Mouse (Mus musculus) left cerebral cortex, adult 2 months (tissue): ENCODE data around the gene Prkn. TPM values are rescaled to one million over a fixed set of nuclear protein-coding genes. Genes with fewer than 3 reads are reported as not detected.

Experiments used
- DNase-seq, 2 experiments: peaks; one replicate each; pipeline ENCODE4 v3.0.0; 2021 to 2022; ENCODE audit warnings: low spot score in 2 of 2, mixed read lengths in 1 of 2; ENCODE audit errors: extremely low spot score in 1 of 2
- H3K27ac ChIP-seq: fragments of 200-600 bp; 2 replicates; pipeline ENCODE4 v1.8.1; 2022
- H3K4me3 ChIP-seq: fragments of 200-600 bp; 2 replicates; pipeline ENCODE4 v1.8.1; 2022
- CTCF ChIP-seq: fragments of 200-600 bp; IDR thresholded peaks from 2 replicates; pipeline ENCODE4 v1.8.1; 2022; ENCODE audit warnings: antibody characterized with exemption, mild to moderate bottlenecking, moderate library complexity
- intact Hi-C: fragments of 180-260 bp; cut with DNase I; formaldehyde crosslinking; loops from one replicate; pipeline ENCODE4 v1.15.1; 2025
- total RNA-seq, 2 experiments: library from RNA; stranded (reverse); gene quantifications; 2 replicates each; pipeline ENCODE4 v1.2.3; 2021

Prkn gene
- total RNA-seq, 2 experiments from 2014 or later: 17.2 to 18.8 TPM

GRCm38 (mm10) chr17:11514032-11514761, 674.0 kb downstream of the Prkn start:
- H3K27ac ChIP-seq: no peak overlapping the region
- intact Hi-C loops: no loop called here
- H3K4me3 ChIP-seq: no peak overlapping the region
- no peak for DNase-seq
- TF ChIP-seq CTCF: no peak

- Histone ChIP-seq H3K27ac (no peak overlapping the region), H3K4me3 (no peak overlapping the region)
- DNase-seq: no peak
- intact Hi-C loops: no loop called here
- TF ChIP-seq CTCF: no peak
Observed at GRCm38 (mm10) chr17:11515619-11516018, 675.4 kb downstream of the Prkn start.

- no peak for DNase-seq
- no peak for TF ChIP-seq CTCF
- no peak overlapping the region for H3K27ac ChIP-seq
- no peak overlapping the region for H3K4me3 ChIP-seq
- intact Hi-C loops: no loop called here
Observed at GRCm38 (mm10) chr17:11516165-11516564, 676.0 kb downstream of the Prkn start.

GRCm38 (mm10) chr17:11532066-11532465, 691.9 kb downstream of the Prkn start:
- intact Hi-C loops: no loop called here
- no peak overlapping the region for H3K27ac ChIP-seq
- no peak for TF ChIP-seq CTCF
- no peak overlapping the region for H3K4me3 ChIP-seq
- no peak for DNase-seq

- intact Hi-C loops: no loop called here
- DNase-seq: no peak
- Histone ChIP-seq H3K4me3 (no peak overlapping the region), H3K27ac (no peak overlapping the region)
- no peak for TF ChIP-seq CTCF
Observed at GRCm38 (mm10) chr17:11532748-11533147, 692.6 kb downstream of the Prkn start.

- TF ChIP-seq CTCF: no peak
- no peak for DNase-seq
- H3K4me3 ChIP-seq: no peak overlapping the region
- intact Hi-C loops: no loop called here
- H3K27ac ChIP-seq: no peak overlapping the region
Observed at GRCm38 (mm10) chr17:11533835-11534234, 693.7 kb downstream of the Prkn start.

- intact Hi-C loops: no loop called here
- Histone ChIP-seq H3K4me3 (no peak overlapping the region), H3K27ac (no peak overlapping the region)
- no peak for TF ChIP-seq CTCF
- DNase-seq: no peak
Observed at GRCm38 (mm10) chr17:11538826-11539225, 698.6 kb downstream of the Prkn start.

GRCm38 (mm10) chr17:11541928-11542623, 701.9 kb downstream of the Prkn start:
- TF ChIP-seq CTCF: no peak
- H3K4me3 ChIP-seq: no peak overlapping the region
- intact Hi-C loops: no loop called here
- no peak overlapping the region for H3K27ac ChIP-seq
- DNase-seq: no peak

GRCm38 (mm10) chr17:11550562-11550961, 710.4 kb downstream of the Prkn start:
- H3K4me3 ChIP-seq: no peak overlapping the region
- intact Hi-C loops: no loop called here
- no peak overlapping the region for H3K27ac ChIP-seq
- no peak for TF ChIP-seq CTCF
- no peak for DNase-seq

- TF ChIP-seq CTCF: no peak
- intact Hi-C loops: no loop called here
- Histone ChIP-seq H3K4me3 (no peak overlapping the region), H3K27ac (no peak overlapping the region)
- no peak for DNase-seq
Observed at GRCm38 (mm10) chr17:11565681-11566080, 725.5 kb downstream of the Prkn start.

- no peak overlapping the region for H3K27ac ChIP-seq
- intact Hi-C loops: no loop called here
Observed at GRCm38 (mm10) chr17:11570392-11570791, 730.2 kb downstream of the Prkn start.

GRCm38 (mm10) chr17:11573666-11574065, 733.5 kb downstream of the Prkn start:
- no peak for TF ChIP-seq CTCF
- Histone ChIP-seq H3K4me3 (no peak overlapping the region), H3K27ac (peak overlapping the region; percentile 83)

More at GRCm38 (mm10) chr17:11570392-11570791, 730.2 kb downstream of the Prkn start:
- no peak overlapping the region for H3K4me3 ChIP-seq
- TF ChIP-seq CTCF: no peak
- DNase-seq: no peak

More at GRCm38 (mm10) chr17:11573666-11574065, 733.5 kb downstream of the Prkn start:
- DNase-seq: peak in 1 of 2 experiments; percentile 21
- intact Hi-C loops: no loop called here
